Mouse (Mus musculus): ENCODE results near the gene Aox2.
A peak's percentile ranks its signal among the peaks of the same experiment; 100 is the strongest.

Aox2 gene

DNA sequence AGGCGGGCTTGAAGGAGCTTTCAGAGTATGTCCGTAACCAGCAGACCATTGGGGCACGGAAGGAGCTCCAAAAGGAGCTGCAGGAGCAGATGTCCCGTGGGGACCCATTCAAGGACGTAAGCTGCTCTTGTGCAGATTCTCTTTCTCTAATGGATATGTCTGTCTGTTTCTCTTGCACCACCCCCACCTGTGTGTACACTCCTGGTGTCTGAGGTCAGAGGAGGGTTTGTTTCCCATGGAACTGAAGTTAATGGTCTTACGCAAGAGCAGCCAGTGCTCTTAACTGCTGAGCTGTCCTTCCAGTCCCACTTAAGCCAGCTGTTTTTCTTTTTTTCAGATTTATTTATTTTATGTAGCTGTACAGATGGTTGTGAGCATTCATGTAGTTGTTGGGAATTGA is 123.3 kb downstream of the Aox2 start:
- no peak for DNase-seq (ENCODE audit: low spot score in 2 of 2)

DNA sequence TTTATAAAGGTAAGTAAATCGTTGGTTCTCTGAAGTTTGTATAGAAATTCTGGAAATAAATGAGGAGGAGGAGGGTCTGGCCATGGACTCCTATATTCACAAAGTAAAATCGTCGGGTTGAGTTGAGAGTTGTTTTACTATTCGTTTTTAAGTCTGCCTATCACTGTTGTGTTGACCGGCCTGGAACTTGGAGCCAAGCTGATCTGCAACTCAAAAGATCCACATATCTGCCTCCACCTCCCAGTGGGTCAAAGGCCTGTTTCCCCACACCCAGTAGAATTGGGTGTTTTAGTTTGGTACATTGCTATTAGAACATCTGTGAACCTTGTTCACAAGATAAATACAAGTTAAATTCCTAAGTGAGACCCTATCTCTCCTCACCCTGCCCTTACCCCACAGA is 125.6 kb downstream of the Aox2 start:
- no peak for DNase-seq (ENCODE audit: low spot score in 2 of 2)

DNA sequence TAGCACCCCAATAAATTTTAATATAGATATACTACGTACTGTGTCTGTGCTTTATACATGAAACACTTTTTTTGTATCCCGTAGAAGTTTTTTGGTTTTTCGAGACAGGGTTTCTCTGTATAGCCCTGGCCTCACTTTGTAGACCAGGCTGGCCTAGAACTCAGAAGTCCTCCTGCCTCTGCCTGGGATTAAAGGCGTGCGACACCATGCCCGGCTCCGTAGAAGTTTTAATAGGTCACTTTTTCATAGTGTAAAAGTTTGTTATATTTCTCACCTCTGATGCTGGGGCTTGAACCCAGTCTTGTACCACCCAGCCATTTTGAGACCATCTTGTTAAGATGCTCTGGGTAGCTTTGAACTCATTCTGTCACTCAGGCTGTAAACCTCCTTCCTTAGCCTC is 129.2 kb downstream of the Aox2 start:
- DNase-seq (ENCODE audit: low spot score in 2 of 2): no peak

DNA sequence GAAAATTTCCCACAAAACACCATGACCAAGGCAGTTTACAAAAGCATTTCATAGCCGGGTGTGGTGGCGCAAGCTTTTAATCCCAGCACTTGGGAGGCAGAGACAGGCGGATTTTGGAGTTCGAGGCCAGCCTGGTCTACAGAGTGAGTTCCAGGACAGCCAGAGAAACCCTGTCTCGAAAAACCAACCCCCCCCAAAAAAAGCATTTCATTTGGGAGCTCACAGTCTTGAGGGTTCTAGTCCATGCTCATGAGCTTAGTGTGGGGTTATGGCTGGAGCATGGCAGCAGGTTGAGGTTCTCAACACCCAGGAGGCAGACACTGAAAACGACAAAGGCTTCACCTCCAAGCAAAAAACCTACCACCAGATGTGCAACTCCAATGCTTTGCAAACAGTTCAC is 130.0 kb downstream of the Aox2 start:
- no peak for DNase-seq (ENCODE audit: low spot score in 2 of 2)

DNA sequence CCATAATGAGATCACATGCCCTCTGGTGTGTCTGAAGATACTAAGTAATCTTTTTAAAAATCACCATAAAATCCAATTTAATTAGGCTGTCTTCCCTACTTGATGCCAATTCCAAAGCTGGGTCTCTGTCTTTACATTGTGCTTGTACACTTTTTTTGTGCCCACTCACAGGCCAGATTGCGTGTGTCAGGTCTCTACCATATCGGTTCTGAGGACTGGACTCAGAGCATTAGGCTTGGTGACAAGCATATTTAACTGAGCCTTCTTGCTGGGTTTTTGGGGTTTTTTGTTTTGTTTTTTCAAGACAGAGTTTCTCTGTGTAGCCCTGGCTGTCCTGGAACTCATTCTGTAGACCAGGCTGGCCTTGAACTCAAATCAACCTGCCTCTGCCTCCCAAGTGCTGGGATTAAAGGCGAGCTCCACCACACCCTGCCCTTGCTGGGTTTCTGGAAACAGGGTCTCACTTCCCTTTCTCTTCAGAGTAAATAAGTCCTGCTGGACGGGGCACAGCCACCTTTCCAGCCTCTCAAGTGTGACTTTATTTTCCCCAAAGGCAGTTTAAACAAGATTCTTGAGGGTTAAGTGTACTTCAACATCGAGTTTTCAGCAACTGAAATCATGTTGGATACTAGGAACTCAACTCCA is 131.5 kb downstream of the Aox2 start:
- no peak for DNase-seq (ENCODE audit: low spot score in 2 of 2)

DNA sequence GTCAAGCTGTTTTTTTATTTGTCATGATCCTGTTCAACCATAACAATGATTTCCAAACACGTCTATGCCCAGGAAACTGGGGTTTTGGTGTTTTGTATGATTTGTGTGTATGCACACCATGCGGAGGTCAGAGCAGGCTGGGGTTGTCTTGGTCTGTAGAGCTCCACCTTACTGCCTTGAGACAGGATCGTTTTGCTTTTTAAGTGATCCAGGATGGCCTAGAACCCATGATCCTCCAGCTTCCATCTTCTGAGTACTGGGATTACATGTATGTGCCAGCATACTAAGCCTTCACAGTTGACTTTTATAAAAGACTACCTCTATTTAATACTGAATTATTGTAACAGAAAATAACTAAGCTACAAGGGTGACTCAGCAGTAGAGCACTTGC is 132.1 kb downstream of the Aox2 start:
- DNase-seq (ENCODE audit: low spot score in 2 of 2): no peak

DNA sequence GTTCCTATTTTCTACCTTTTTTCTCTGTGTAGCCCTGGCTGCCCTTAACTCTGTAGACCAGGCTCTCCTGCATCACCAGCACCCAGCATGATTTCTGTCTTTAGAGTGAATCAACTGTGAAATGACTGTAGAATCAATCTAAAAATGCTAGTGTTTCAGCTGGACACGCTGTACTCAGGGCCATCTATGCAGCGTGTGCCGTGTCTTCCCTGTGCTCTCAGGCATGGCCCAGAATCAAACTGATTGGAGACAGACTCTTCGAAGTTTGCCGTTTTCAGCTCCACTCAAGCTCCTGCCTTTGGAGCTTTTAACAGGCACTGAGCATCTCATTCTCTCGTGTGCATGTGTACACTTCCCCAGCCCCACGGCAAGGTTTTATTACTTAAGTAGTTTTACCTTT is 132.7 kb downstream of the Aox2 start:
- no peak for DNase-seq (ENCODE audit: low spot score in 2 of 2)

DNA sequence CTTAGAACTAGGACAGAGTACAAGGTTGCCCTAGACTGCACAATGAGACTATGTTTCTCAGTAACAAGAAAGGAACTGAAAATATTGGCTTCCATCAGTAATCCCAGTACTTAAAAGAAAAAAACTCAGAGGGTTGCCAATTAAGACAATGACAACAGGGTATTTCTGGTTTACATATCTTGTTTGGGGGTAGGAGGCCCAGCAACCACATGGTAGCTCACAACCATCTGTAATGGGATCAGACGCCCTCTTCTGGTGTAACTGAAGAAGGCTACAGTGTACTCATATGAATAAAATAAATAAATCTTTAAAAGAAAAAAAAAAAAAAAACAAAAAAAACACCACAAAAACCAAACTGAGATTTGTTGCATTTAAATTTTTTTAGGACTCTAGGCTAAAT is 137.3 kb downstream of the Aox2 start:
- DNase-seq (ENCODE audit: low spot score in 2 of 2): no peak

DNA sequence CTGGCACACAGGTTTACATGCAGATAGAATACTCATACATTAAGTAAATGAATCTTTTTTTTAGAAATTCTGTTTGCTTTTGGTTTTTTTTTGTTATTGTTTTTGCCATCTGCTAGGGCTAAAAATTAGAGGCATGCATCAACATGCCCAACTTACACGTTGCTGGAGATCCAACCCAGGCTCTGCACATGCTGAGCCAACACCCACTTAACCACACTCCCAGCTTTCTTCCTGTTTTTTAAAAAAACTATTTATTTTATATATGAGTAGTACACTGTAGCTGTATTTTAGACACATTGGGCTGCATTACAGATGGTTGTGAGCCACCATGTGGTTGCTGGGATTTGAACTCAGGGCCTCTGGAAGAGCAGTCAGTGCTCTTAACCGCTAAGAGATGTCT is 137.9 kb downstream of the Aox2 start:
- DNase-seq (ENCODE audit: low spot score in 2 of 2): no peak

DNA sequence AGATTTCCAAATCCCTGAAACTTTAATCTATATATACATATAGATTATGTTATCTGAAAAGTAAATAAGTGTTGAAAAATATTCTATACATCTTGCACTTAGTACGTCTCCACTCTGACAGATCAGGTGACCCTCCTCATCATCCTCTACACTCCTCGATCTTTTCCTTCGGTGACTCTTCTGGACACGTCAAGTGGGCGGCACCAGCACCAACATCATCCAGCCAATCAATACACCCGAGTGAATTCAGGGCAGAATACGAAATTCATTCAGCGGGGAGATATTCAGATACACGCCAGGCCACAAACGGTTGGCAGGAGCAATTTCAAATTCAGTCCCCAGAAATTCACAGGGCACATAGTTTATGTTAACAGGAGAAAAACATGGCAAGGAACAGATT is 141.9 kb downstream of the Aox2 start:
- no peak for DNase-seq (ENCODE audit: low spot score in 2 of 2)

DNA sequence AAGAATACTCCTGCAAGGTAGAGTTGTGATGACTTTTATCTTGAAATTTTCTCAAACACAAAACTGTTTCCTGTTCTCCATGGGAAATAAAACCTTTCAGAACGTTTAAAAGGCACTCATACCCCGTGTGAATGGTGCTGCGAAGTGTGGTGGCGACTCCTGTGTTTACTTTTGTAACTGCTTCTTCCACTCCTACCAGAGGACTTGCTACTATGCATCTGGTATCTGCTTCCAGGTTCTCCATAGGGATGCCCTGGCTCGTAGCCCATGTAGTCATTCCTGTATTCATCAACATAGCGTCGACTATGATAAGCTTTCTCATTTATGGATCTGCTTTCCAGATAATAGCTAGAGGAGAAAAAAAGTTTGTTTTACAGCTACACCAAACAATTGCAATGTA is 142.8 kb downstream of the Aox2 start:
- DNase-seq (ENCODE audit: low spot score in 2 of 2): no peak

DNA sequence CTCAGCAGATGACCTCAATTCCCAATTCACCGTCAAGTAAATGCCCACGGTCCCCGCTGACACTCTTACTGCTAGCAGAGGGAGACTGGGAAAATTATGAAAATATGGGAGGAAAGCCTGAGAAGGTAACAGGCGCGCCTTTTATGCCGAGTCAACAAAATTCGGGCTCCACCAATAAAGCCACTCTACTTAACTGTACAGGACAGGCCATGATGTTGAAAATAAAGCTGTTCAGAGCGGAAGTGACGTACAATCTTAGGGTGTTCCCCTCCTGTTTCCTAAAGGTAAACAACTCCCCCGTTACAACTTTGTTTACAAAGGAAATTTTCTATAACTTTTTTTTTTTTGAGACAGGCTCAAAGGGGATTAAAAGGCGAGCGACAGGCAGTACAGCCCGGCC is 144.8 kb downstream of the Aox2 start:
- DNase-seq (ENCODE audit: low spot score in 2 of 2): peak in 1 of 2 experiments; percentile 25

DNA sequence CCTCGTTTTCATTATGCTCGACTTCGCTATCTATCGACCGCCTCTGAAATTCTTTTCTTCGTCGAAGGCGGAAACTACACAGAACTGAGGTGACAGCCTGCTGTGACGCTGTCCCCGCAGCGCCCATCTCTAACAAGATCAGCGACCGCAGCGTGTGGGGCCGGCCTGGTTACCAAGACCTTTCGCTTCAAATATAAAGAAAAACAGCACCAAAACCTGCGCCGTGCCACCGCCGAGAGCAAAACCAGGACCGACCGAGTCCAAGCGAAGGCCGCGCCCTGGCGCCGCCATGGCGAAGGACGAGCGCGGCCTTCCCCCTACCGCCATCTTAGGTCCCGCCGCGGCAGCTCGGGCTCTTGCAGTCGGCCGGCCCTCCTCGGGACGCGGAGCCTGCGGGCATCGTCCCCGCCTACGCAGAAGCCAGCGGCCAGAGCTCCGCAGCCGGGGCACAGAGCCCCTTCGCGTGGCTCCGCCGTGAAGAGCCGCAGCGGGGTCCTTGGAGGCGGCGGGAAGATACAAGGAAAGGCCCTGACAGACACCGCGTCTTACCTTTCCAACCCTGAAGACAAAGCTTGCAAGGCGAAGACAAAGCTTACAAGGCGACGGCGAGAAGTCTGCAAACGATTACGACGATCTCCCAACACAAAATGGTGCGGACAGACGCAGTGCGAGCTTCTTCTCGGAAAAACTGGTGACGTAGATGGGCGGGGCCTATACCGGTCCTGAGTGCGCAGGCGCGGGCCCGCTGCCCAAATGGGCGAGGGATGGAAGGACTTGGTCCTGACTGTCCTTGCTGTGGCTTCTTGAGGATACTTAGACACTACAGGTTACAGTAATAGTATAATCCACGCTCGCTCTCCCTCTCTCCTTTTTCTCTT is 145.5 kb downstream of the Aox2 start, which contains the start of gene Clk1:
Gene Clk1 (minus strand): TSS at position 696 of the 878 bp plus-strand sequence.
- peak; percentile 97 to 99 for DNase-seq (ENCODE audit: low spot score in 2 of 2)

DNA sequence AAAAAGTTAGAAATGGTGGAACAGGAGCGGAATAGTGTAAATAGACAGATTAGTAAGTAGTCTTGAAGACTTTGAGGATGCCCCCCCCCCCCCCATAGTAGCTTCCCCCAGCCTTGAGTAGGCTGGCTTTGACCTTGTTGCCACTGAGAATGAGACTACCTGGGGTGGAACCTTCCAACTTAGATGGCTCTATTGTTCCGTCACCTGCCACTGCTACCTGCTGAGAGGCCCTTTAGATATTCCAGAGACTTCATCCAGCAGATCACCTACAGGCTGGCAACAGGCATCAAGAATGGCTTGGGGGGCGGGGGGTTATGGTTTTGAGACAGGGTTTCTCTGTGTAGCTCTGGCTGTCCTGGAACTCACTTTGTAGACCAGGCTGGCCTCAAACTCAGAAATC is 146.4 kb downstream of the Aox2 start:
- no peak for DNase-seq (ENCODE audit: low spot score in 2 of 2)
